Mouse (Mus musculus) forebrain, embryonic 16.5 days (tissue): Measurements from ENCODE around the gene Scoc. TPM values are rescaled to one million over a fixed set of nuclear protein-coding genes. Genes with fewer than 3 reads are reported as not detected.
"Not testable (repeated sequence)": the region's sequence is repeated elsewhere in the genome, so short reads cannot be mapped to it uniquely, and the experiment has no call there.

Experiments used
- ATAC-seq: fragments of 200-750 bp; cut with Nextera tagmentation; 2 replicates; pipeline ENCODE4 v1.8.0; 2017; ENCODE audit warnings: mild to moderate bottlenecking, moderate library complexity
- H3K27ac ChIP-seq: fragments of 300-500 bp; sonication (generic); 2 replicates; pipeline ENCODE4 v1.5.1; 2014; ENCODE audit warnings: low read length, control low read depth
- H3K27me3 ChIP-seq: fragments of 300-500 bp; sonication (generic); replicated peaks from 2 replicates; pipeline ENCODE4 v1.6.1; 2014; ENCODE audit warnings: low read length; ENCODE audit not compliant: control insufficient read depth, insufficient read depth
- H3K36me3 ChIP-seq: fragments of 300-500 bp; sonication (generic); 2 replicates; pipeline ENCODE4 v1.6.1; 2014; ENCODE audit not compliant: control insufficient read depth, insufficient read depth
- H3K4me1 ChIP-seq: fragments of 300-500 bp; sonication (generic); replicated peaks from 2 replicates; pipeline ENCODE4 v1.6.1; 2014; ENCODE audit warnings: low read length; ENCODE audit not compliant: control insufficient read depth, insufficient read depth
- H3K4me2 ChIP-seq: fragments of 300-500 bp; sonication (generic); 2 replicates; pipeline ENCODE4 v1.6.1; 2014; ENCODE audit warnings: mild to moderate bottlenecking, low read length, control low read depth
- H3K4me3 ChIP-seq: fragments of 300-500 bp; sonication (generic); replicated peaks from 2 replicates; pipeline ENCODE4 v1.5.1; 2014; ENCODE audit warnings: mild to moderate bottlenecking, low read length, control low read depth
- H3K9ac ChIP-seq: fragments of 300-500 bp; sonication (generic); replicated peaks from 2 replicates; pipeline ENCODE4 v1.6.1; 2014; ENCODE audit warnings: low read depth, low read length, control low read depth
- H3K9me3 ChIP-seq: fragments of 300-500 bp; sonication (generic); 2 replicates; pipeline ENCODE4 v1.6.1; 2016; ENCODE audit warnings: low read length; ENCODE audit not compliant: control insufficient read depth
- WGBS: fragments of 180-500 bp; shearing (Covaris S2); extraction: QIAGEN DNeasy Blood & Tissue Kit; methylation state at CpG from one replicate; pipeline ENCODE4 v1.1.7; 2014; 5-methylcytosine and 5-hydroxymethylcytosine counted together
- polyA plus RNA-seq: library from polyadenylated mRNA; unstranded; fragments of >200 nt; fragmentation: Nextera tagmentation; extraction: Ambion mirVana; gene quantifications from 2 replicates; pipeline ENCODE4 v1.2.1, GENCODE M21; 2015

Scoc gene
- polyA plus RNA-seq, 1 experiment from 2014 or later, result 251 TPM

DNA sequence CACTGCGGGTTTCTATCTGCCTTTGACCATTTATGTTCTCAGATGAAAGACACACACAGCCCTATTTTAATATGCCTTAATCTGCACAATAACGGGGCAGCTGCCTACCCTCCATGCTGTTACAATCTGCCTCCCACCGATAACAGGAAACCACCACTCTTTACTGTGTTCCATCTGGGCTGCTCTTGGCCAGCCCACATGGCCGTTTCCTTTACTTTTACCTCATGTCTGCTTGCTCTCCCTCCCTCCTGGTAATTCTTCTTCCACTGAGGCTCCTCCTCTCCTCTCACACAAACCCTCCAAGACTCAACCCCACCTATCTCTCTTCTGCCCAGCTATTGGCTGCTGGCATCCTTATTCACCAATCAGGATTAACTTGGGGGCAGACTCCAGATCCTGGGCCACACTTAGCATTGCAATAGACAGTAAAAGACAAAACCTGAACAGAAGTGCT lies 29.1 kb downstream of the Scoc start:
- WGBS, result 67% methylated on average over 4 of the region's 4 CpGs
- no peak overlapping the region for H3K9ac ChIP-seq
- no peak overlapping the region for H3K4me2 ChIP-seq
- H3K27ac ChIP-seq, result no peak overlapping the region
- no peaks in the 10 kb centered on the region for H3K27me3 ChIP-seq
- H3K4me1 ChIP-seq, result no peaks in the 10 kb centered on the region
- H3K4me3 ChIP-seq, result no peak overlapping the region
- ATAC-seq, result no peak
- peaks cover 2% of the 10 kb centered on the region; the same call in 1 of the 2 replicates for H3K36me3 ChIP-seq
- no peaks in the 10 kb centered on the region for H3K9me3 ChIP-seq

DNA sequence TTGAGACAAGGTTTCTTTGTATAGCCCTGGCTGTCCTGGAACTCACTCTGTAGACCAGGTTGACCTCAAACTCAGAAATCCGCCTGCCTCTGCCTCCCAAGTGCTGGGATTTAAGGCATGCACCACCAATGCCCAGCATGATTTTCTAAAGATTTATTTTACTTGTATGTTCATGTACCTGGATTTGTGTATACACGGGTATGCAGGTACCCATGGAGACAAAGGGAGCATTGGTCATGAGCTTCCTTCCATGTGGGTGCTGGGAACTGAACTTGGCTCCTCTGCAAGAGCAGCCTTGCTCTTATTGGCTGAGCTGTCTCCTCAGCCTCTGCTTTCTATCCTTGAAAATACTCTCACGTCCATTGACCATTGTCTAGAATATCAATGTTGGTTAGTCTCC lies 29.6 kb downstream of the Scoc start:
- H3K27ac ChIP-seq, H3K9me3 ChIP-seq, H3K4me3 ChIP-seq, H3K4me2 ChIP-seq, H3K36me3 ChIP-seq, H3K4me1 ChIP-seq, H3K27me3 ChIP-seq, ATAC-seq, H3K9ac ChIP-seq: not testable (repeated sequence)
- 85% methylated on average over 3 of the region's 3 CpGs for WGBS

DNA sequence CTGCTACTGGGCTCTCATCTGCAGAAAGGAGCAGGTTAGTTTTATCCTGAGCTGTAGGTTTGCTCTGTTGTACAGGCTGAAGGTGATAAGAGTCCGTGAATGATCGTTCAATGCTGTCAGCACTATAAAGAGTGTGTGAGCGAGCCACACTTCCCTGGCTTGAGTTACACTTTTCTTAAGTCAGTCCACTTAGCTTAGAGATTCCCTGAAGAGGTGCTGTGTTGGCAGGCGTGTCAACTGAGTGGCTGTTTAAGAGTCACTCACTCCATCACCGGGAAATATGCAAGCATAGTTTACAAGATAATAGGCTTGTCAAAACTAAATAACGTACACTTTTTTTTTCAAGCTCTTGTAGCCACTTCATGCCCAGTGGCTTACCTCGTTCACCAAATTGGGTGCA lies 31.2 kb downstream of the Scoc start:
- Histone ChIP-seq H3K27me3 (no peaks in the 10 kb centered on the region), H3K27ac (no peak overlapping the region), H3K36me3 (no peaks in the 10 kb centered on the region), H3K4me2 (no peak overlapping the region), H3K4me1 (no peaks in the 10 kb centered on the region), H3K9ac (no peak overlapping the region), H3K4me3 (no peak overlapping the region), H3K9me3 (no peaks in the 10 kb centered on the region)
- 69% methylated on average over 7 of the region's 7 CpGs for WGBS
- ATAC-seq, result no peak

- H3K9ac ChIP-seq, result no peak overlapping the region
- 83% methylated on average over 11 of the region's 11 CpGs for WGBS
- H3K4me1 ChIP-seq, result no peaks in the 10 kb centered on the region
- no peak overlapping the region for H3K4me3 ChIP-seq
- no peaks in the 10 kb centered on the region for H3K36me3 ChIP-seq
- no peaks in the 10 kb centered on the region for H3K27me3 ChIP-seq
- no peak overlapping the region for H3K27ac ChIP-seq
- H3K9me3 ChIP-seq, result no peaks in the 10 kb centered on the region
- H3K4me2 ChIP-seq, result no peak overlapping the region
- no peak for ATAC-seq
Measured at GRCm38 (mm10) chr8:83426104-83426759, 32.0 kb downstream of the Scoc start.

GRCm38 (mm10) chr8:83425202-83425601 lies 33.0 kb downstream of the Scoc start:
- H3K4me1 ChIP-seq, result no peaks in the 10 kb centered on the region
- H3K9ac ChIP-seq, result no peak overlapping the region
- 95% methylated on average over 6 of the region's 6 CpGs for WGBS
- H3K27ac ChIP-seq, result no peak overlapping the region
- H3K27me3 ChIP-seq, result no peaks in the 10 kb centered on the region
- no peak overlapping the region for H3K4me2 ChIP-seq
- no peak for ATAC-seq
- H3K36me3 ChIP-seq, result no peaks in the 10 kb centered on the region
- no peak overlapping the region for H3K4me3 ChIP-seq
- no peaks in the 10 kb centered on the region for H3K9me3 ChIP-seq

- no peak overlapping the region for H3K9ac ChIP-seq
- H3K27me3 ChIP-seq, result no peaks in the 10 kb centered on the region
- no peaks in the 10 kb centered on the region for H3K9me3 ChIP-seq
- no peak overlapping the region for H3K4me2 ChIP-seq
- no peak for ATAC-seq
- WGBS, result 76% methylated on average over 13 of the region's 13 CpGs
- no peak overlapping the region for H3K4me3 ChIP-seq
- H3K36me3 ChIP-seq, result no peaks in the 10 kb centered on the region
- H3K27ac ChIP-seq, result no peak overlapping the region
- no peaks in the 10 kb centered on the region for H3K4me1 ChIP-seq
Measured at GRCm38 (mm10) chr8:83423032-83423825, 35.0 kb downstream of the Scoc start.

DNA sequence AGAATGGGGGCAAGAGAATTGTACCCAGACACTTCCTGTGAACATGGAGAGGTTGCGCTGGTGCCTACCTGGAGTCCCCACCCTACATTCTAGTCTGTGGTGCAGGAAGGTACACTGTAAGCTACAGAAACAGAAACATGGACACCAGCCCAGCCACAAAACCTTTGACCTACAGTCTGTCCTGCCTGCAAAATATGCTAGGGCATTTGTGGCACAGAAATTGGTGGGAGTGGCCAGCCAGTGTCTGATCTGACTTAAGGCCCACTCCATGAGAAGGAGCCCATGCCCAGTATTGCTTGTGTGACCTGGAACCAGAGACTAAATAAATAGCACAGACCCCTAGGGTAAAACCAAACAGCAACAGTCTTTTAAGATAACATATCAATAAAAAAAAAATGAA lies 36.8 kb downstream of the Scoc start:
- Histone ChIP-seq H3K9me3 (no peaks in the 10 kb centered on the region), H3K27me3 (no peaks in the 10 kb centered on the region), H3K4me1 (no peaks in the 10 kb centered on the region)

DNA sequence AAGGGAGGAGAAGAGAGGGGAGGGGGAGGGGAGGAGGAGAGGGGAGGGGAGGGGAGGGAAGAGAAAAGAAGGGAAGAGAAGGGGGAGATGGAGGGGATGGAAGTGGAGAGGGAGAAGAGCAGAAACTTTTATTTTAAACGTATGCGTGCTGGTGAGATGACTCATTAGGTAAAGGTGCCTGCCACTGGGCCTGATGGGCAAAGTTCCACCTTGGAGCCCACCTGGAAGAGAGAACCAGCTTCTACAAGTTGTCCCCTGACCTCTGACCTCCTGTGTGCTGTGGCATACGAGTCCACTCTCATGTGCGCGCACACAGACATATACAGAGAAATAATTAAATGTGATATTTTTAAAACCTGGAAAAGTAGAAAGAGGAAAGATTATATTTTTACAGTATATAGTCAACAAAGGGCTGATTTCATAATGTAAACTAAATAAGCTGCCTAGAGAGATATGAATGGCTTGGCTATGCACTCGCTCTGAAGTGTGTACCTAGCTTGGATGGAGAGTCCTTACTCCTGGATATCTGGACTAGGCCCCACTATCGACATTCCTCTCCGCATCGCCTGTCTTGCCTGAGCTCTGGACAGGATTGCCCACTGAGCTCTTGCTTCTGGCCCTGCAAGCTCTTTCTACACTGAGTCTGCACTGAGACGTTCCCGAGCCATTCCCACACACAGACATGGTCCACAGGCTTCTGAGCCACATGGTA lies 39.2 kb downstream of the Scoc start:
- no peak overlapping the region for H3K27ac ChIP-seq
- no peak overlapping the region for H3K4me3 ChIP-seq
- ATAC-seq, result no peak
- no peak overlapping the region for H3K4me2 ChIP-seq
- H3K9ac ChIP-seq, result no peak overlapping the region
- H3K9me3 ChIP-seq, result no peaks in the 10 kb centered on the region
- H3K4me1 ChIP-seq, result no peaks in the 10 kb centered on the region
- no peaks in the 10 kb centered on the region for H3K36me3 ChIP-seq
- H3K27me3 ChIP-seq, result no peaks in the 10 kb centered on the region
- 92% methylated on average over 11 of the region's 11 CpGs for whole genome bisulfite sequencing

More for the DNA sequence above, 36.8 kb downstream of the Scoc start:
- Histone ChIP-seq H3K36me3 (no peaks in the 10 kb centered on the region), H3K4me2 (no peak overlapping the region), H3K9ac (no peak overlapping the region), H3K4me3 (no peak overlapping the region), H3K27ac (no peak overlapping the region)
- no peak for ATAC-seq
- 100% methylated on average over 1 of the region's 1 CpGs for WGBS

DNA sequence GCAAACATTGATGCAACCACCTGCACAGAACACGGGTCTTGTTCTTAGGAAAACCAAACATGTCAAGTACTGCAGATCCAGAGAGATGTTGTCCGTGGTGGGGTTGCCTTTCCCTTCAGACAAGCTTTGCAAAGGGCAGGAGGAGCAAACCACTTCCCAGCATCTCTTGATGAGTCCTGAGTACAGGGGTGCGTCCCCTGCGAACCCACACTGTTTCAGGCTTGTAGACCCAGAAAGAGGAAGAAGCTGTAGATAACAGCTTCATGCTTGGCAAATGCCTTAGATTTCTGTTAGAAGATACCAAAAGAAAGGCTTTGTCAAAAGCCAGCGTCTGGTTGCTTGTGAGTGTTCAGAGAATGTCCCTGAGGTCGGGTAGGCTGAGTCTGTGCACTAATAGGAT lies 40.2 kb downstream of the Scoc start:
- no peaks in the 10 kb centered on the region for H3K9me3 ChIP-seq

More for the DNA sequence above, 40.2 kb downstream of the Scoc start:
- Histone ChIP-seq H3K27me3 (no peaks in the 10 kb centered on the region), H3K4me2 (no peak overlapping the region), H3K4me3 (no peak overlapping the region), H3K9ac (no peak overlapping the region), H3K27ac (no peak overlapping the region), H3K36me3 (no peaks in the 10 kb centered on the region), H3K4me1 (no peaks in the 10 kb centered on the region)
- 86% methylated on average over 6 of the region's 6 CpGs for WGBS
- no peak for ATAC-seq
